Mouse (Mus musculus) activated CD4-positive, CD25-positive, alpha-beta regulatory T cell, adult 4 months (primary cell): Measurements from ENCODE around the gene Gm21985. TPM values are rescaled to one million over a fixed set of nuclear protein-coding genes. Genes with fewer than 3 reads are reported as not detected.
"Not testable (repeated sequence)": the region's sequence is repeated elsewhere in the genome, so short reads cannot be mapped to it uniquely, and the experiment has no call there.

ENCODE experiments used
- ATAC-seq: one replicate; pipeline ENCODE4 v1.8.0; 2017
- polyA plus RNA-seq, 2 experiments: library from polyadenylated mRNA; unstranded; fragments of 100-300 nt; shearing (Covaris generic); gene quantifications; one replicate each; pipeline ENCODE4 v1.2.1; 2017

The Gm21985 gene
- polyA plus RNA-seq, 2 experiments from 2014 or later = not detected

- ATAC-seq = no peak
Observed at GRCm38 (mm10) chr2:112393958-112394357, 127.8 kb downstream of the Gm21985 start.

GRCm38 (mm10) chr2:112396649-112397048 is 130.5 kb downstream of the Gm21985 start:
- no peak for ATAC-seq

GRCm38 (mm10) chr2:112407030-112407429 is 140.9 kb downstream of the Gm21985 start:
- no peak for ATAC-seq

- ATAC-seq = no peak
Observed at GRCm38 (mm10) chr2:112425308-112425707, 159.2 kb downstream of the Gm21985 start.

GRCm38 (mm10) chr2:112428534-112428933 is 162.4 kb downstream of the Gm21985 start:
- not testable (repeated sequence) for ATAC-seq

GRCm38 (mm10) chr2:112429665-112430064 is 163.6 kb downstream of the Gm21985 start:
- no peak for ATAC-seq

GRCm38 (mm10) chr2:112430403-112430802 is 164.3 kb downstream of the Gm21985 start:
- ATAC-seq = no peak

GRCm38 (mm10) chr2:112432523-112432922 is 166.4 kb downstream of the Gm21985 start:
- no peak for ATAC-seq

GRCm38 (mm10) chr2:112433359-112433758 is 167.2 kb downstream of the Gm21985 start:
- ATAC-seq = no peak

GRCm38 (mm10) chr2:112436292-112436691 is 170.2 kb downstream of the Gm21985 start:
- ATAC-seq = no peak

- no peak for ATAC-seq
Observed at GRCm38 (mm10) chr2:112437589-112437988, 171.5 kb downstream of the Gm21985 start.

GRCm38 (mm10) chr2:112443491-112443890 is 177.4 kb downstream of the Gm21985 start:
- ATAC-seq = no peak

GRCm38 (mm10) chr2:112445511-112445910 is 179.4 kb downstream of the Gm21985 start:
- ATAC-seq = no peak

GRCm38 (mm10) chr2:112448046-112448445 is 181.9 kb downstream of the Gm21985 start:
- ATAC-seq = not testable (repeated sequence)

GRCm38 (mm10) chr2:112448510-112449059 is 182.5 kb downstream of the Gm21985 start:
- ATAC-seq = no peak

GRCm38 (mm10) chr2:112449597-112450296 is 183.6 kb downstream of the Gm21985 start:
- no peak for ATAC-seq

GRCm38 (mm10) chr2:112452513-112452912 is 186.4 kb downstream of the Gm21985 start:
- not testable (repeated sequence) for ATAC-seq

- ATAC-seq = no peak
Observed at GRCm38 (mm10) chr2:112454125-112454861, 188.2 kb downstream of the Gm21985 start.

- ATAC-seq = peak; percentile 94
Observed at GRCm38 (mm10) chr2:112454862-112455564, 188.9 kb downstream of the Gm21985 start, which contains the start of gene Emc7. Gene Emc7, plus strand, starts transcription at chr2:112454997.
